16 mouse cellular contexts compared by ENCODE assay signal in genomic region chr2:143806924-143807664, GRCm38 (mm10). TPM values are rescaled to one million over a fixed set of nuclear protein-coding genes. Genes with fewer than 3 reads are reported as not detected.
DNase-seq lines count a peak whose midpoint lies in the region; ATAC-seq and TF ChIP-seq lines count a peak whose summit lies in the region.
"Had no signal": no experiment of that assay in that cellular context is flagged by ENCODE, and none has a peak within 500 bp of the region (broad histone marks: within the 10 kb centered on the region; RNA-seq: fewer than 3 reads in every experiment).

No protein-coding gene starts in this region.

- no peak overlapping the region for H3K4me3 ChIP-seq in heart, embryonic 13.5 days
- no peak overlapping the region for H3K4me3 ChIP-seq in kidney, postnatal 0 days (replicated peaks; ENCODE audit: low read depth, low read length)
- H3K4me3 ChIP-seq: hindbrain, embryonic 15.5 days; left cerebral cortex, adult 2 months; megakaryocyte, embryonic 14.5 days had no signal

- H3K36me3 ChIP-seq in heart, embryonic 13.5 days, result no peaks in the 10 kb centered on the region
- no peaks in the 10 kb centered on the region for H3K36me3 ChIP-seq in kidney, postnatal 0 days (ENCODE audit: insufficient read depth, low read length)
- H3K36me3 ChIP-seq: hindbrain, embryonic 15.5 days had no signal

- no peaks in the 10 kb centered on the region for H3K27me3 ChIP-seq in heart, embryonic 13.5 days (replicated peaks)
- H3K27me3 ChIP-seq in kidney, postnatal 0 days (ENCODE audit: insufficient read depth, low read length), result no peaks in the 10 kb centered on the region
- H3K27me3 ChIP-seq: hindbrain, embryonic 15.5 days had no signal

- 57% methylated on average over 9 of the region's 9 CpGs for WGBS in heart, embryonic 13.5 days
- 69% methylated on average over 9 of the region's 9 CpGs for WGBS in kidney, postnatal 0 days

- no peak overlapping the region for H3K9ac ChIP-seq in heart, embryonic 13.5 days
- H3K9ac ChIP-seq in kidney, postnatal 0 days (ENCODE audit: low read depth, low read length), result no peak overlapping the region
- H3K9ac ChIP-seq: hindbrain, embryonic 15.5 days had no signal

- TF ChIP-seq CTCF in kidney, postnatal 0 days (IDR thresholded peaks at IDR 0.05; ENCODE audit: low read depth), result no peak

- H3K27ac ChIP-seq in heart, embryonic 13.5 days (replicated peaks), result no peak overlapping the region
- 0 out of 2 replicates have a peak overlapping the region, but pooled peaks have one; percentile 36 for H3K27ac ChIP-seq in kidney, postnatal 0 days
- H3K27ac ChIP-seq: hindbrain, embryonic 15.5 days; left cerebral cortex, adult 2 months had no signal

- no peak for ATAC-seq in heart, embryonic 13.5 days (ENCODE audit: extremely low read depth, insufficient number of reproducible peaks, low FRiP score, low TSS enrichment)
- 0 out of 2 replicates have a peak, but pooled peaks have one; percentile 8 for ATAC-seq in kidney, postnatal 0 days (replicated peaks; ENCODE audit: low FRiP score, low read depth)
- ATAC-seq: activated CD4-positive, CD25-positive, alpha-beta regulatory T cell, adult 4 months had no signal

- H3K4me2 ChIP-seq in heart, embryonic 13.5 days, result peak overlapping the region; percentile 42
- no peak overlapping the region for H3K4me2 ChIP-seq in kidney, postnatal 0 days (ENCODE audit: low read length)
- H3K4me2 ChIP-seq: hindbrain, embryonic 15.5 days; liver, embryonic 11.5 days had no signal

- H3K9me3 ChIP-seq in heart, embryonic 13.5 days, result no peaks in the 10 kb centered on the region
- H3K9me3 ChIP-seq in kidney, postnatal 0 days (replicated peaks; ENCODE audit: low read length), result no peaks in the 10 kb centered on the region
- H3K9me3 ChIP-seq: hindbrain, embryonic 15.5 days; megakaryocyte, embryonic 14.5 days had no signal

- H3K4me1 ChIP-seq in heart, embryonic 13.5 days, result peaks cover 7% of the 10 kb centered on the region
- H3K4me1 ChIP-seq in kidney, postnatal 0 days (replicated peaks; ENCODE audit: insufficient read depth, low read length), result 0 out of 2 replicates have a peak, but pooled peaks cover 3% of the 10 kb centered on the region
- H3K4me1 ChIP-seq: hindbrain, embryonic 15.5 days; megakaryocyte, embryonic 14.5 days had no signal

- no peak for DNase-seq in heart, adult 8-10 months (ENCODE audit: low spot score)
- DNase-seq in kidney, postnatal 0 days (ENCODE audit: low spot score), result no peak
- no peak for DNase-seq in kidney, postnatal 36 days
- peak; percentile 78 to 84 for DNase-seq in lung, adult 18-20 months
- DNase-seq in lung, postnatal 4 days, result peak; percentile 47 to 55
- DNase-seq in yolk sac, embryonic 10.5 days (ENCODE audit: low spot score), result no peak
- DNase-seq in gastrocnemius, postnatal 4 days (ENCODE audit: low spot score in 2 of 2), result no peak
- DNase-seq: cerebellum, adult 11-12 months; embryo, embryonic 11 days; right cerebral cortex, adult 18-20 months had no signal

RNA-seq across cellular contexts. Expression of gene Bfsp1, which starts 55.9 kb away (rescaled TPM):
- polyA plus RNA-seq in heart, embryonic 13.5 days (2015; fragmentation: Nextera tagmentation; extraction: Ambion mirVana), result 1.5 and 1.8 TPM in 2 replicates
- total RNA-seq in heart, adult 8-10 months (2022), result under 1 TPM in 3 of 4 experiments, not detected in 1; 0.16 to 0.47 (median 0.17) TPM
- 1.6 and 2.2 TPM in 2 replicates for polyA plus RNA-seq in kidney, postnatal 0 days (2015; fragmentation: Nextera tagmentation; extraction: Ambion mirVana)
- total RNA-seq in gastrocnemius, postnatal 4 days (2021), result 1 to 10 TPM; 1.2 to 1.3 TPM

Comparison
In these comparisons a context has a peak if more than half of its experiments do, and no peak if none do; other contexts are left out.
1. DNase-seq: peak in lung, adult 18-20 months (2 of 2) and lung, postnatal 4 days (2 of 2); none in heart, adult 8-10 months (single experiment), kidney, postnatal 0 days (single experiment), kidney, postnatal 36 days (0 of 2), yolk sac, embryonic 10.5 days (single experiment) and gastrocnemius, postnatal 4 days (0 of 2).